Mouse (Mus musculus): ENCODE measurements at regions not wholly inside any gene's neighbourhood (a gene's known extent, or its start where the extent isn't known, plus 50 kb on each side); places are given as distances from the start of the nearest gene placed in this dataset.

DNA sequence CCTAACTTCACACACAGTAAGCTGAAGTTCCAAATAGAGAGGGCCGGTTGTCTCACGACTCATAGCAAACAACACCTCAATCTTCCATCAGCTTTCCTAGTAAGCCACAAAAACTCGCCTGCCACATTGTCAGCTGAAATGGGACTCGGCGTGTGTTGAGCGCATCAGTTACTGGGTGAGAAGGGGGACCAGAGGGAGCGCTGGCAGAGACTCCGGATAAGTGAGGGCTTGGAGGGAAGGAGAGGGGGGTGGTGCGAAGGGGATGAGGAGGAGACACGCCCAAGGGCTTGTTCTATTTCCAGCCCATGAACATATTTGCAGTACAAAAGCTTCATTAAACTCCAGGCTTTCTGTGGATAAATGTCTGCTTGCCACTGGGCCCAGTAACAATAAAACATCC lies 186.7 kb downstream of the Rplp1 start:
- no peak for TF ChIP-seq MAFK (IDR thresholded peaks at IDR 0.05; ENCODE audit: insufficient read depth, low read depth, low read length)
- no peak for TF ChIP-seq ZC3H11A (IDR thresholded peaks at IDR 0.05; ENCODE audit: borderline replicate concordance, low read depth, low read length)
- no peak for TF ChIP-seq ZNF384 (IDR thresholded peaks at IDR 0.05; ENCODE audit: low read depth, low read length)
